Mouse (Mus musculus): ENCODE measurements around the gene Tmeff2.

Gene Tmeff2

DNA sequence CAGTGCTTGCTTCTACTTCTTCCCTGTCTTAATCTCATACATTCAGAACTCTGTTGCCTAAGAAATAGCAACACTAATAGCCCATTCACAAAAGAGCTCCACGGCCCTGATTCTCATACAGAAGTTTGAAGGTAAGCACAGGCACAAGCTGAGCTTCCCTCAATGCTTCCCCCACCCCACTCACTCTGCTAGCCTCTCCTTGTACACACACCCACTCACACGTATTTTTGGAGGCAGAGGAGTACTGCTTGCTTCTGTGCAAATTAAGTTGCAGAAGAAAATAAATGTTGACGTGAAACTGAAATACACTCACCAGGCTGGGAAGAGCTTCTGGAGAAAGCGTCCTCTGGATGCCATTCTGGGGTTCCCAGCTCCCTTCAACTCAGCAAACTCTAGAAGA lies 80.1 kb downstream of the Tmeff2 start:
- no peak for DNase-seq (ENCODE audit: low spot score)

DNA sequence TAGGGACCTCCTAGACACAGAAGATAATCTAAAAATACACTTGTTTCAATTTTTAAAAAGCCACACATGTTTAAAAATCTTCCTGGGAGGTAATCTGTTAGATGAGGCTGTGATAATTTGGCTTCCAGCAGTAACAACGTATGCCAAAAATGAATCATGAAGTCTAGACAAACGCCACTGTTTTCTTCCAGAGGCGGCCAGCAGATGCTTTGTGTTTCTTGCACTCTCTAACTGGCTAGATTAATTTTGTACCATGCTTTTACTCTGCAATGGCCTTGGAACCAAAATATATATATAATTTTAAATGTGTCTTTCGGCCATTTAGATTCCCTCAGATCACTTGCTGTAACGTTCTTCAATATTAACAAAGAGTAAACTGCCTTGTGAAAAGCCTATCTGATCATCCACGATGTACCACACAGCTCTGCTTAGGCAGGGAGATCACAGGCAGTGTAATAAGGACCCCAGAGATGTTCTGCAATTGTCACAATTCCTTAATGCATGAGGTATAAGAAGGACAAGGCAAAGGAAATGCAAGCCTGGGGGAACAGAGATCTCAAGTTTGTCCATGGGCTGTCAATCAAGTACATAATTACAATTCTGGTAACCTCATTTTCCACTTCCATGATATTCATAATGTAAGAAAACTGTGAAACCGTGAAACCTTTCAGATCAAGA lies 80.8 kb downstream of the Tmeff2 start:
- DNase-seq (ENCODE audit: low spot score), result no peak

DNA sequence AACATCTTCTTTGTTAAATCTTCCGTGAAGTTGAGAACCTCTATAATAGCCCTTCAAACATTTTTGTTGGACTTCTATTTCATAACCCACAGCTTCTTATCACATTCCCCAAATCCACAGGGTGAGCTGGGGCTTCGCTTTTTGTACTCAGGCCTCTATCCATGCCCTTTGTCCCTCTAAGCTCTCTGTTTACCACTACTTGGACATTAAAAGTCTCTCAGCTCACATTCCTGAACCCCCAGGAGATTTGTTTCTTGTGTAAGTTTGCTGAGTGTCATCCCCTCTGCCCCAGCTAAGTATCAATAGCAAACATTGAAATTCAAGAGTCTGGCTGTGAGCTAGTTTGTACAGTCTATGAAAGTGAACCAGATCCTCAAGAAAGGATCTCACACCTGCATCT lies 90.2 kb downstream of the Tmeff2 start:
- DNase-seq (ENCODE audit: low spot score), result no peak

DNA sequence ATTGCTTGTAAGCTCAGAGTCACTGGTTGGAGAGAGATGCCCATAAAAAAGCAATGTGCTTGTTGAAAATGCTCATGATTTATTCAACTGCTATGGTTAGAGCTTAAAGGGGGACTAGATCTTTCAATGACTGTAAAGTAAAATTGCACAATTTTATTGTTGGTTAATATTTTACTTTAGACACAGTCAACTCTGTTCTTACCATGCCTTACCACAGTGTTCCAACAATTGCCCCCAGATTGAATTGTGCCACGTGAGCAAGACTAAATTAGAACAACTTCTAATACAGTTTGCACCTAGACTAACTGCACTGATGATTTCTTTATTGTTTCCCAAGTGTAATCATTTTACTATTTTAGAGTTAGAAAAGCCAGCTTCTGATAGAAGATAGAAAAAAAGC lies 94.1 kb downstream of the Tmeff2 start:
- DNase-seq (ENCODE audit: low spot score), result no peak

DNA sequence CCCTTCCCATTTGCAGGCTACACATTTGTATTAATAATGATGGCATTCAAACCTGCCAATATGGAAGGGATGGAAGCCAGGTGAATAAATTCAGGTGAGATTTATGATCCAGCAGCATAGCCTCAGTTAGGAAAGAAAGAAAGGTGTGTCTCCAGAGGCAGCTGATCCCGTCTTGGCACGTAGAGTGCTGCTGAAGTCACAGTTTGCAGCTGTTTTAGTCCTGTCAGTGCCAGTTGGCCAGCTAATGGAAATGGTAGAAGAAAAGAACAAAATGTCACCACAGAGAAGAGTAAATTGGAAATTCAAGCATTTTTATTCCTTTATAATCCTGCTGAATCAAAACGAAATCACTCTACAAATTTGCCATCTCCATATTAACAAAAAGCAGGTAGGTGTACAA lies 99.3 kb downstream of the Tmeff2 start:
- no peak for DNase-seq (ENCODE audit: low spot score)

DNA sequence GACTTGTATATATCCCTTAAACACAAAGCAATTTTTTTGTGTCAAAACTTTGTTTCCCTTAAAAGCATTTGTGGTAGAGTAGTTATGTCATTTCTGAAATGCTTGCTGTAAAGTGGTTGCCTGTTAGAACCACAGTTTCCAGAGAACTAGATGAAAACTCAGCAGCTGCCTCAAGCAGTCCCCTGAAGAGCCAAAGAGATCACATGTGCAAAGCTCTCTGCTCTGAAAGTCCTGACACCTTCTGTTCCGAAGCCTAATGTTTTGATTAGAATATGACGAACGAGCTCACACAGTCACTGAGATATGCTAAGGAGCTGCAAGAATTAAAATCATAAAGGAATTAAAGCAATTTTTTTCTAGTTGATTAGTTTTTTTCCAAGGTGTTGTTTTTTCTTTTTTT lies 107.9 kb downstream of the Tmeff2 start:
- DNase-seq (ENCODE audit: low spot score), result no peak

DNA sequence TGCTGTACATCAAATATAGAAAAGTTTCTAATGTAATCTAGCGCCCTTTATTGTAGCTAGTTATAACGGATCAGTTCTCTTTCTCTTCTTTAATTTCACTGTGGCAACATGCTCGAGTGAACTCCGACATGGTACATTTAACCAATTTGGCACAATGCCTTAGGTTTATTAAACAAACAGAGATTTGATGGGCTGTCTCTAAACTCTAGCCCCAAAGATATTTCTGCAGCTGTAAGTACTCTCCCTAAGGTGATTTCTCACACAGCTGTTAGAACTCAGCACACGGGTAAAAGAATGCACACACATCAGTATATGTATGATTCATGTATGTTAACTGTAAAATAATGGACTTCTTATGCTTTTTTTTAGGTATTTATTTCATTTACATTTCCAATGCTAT lies 139.8 kb downstream of the Tmeff2 start:
- no peak for DNase-seq (ENCODE audit: low spot score)

DNA sequence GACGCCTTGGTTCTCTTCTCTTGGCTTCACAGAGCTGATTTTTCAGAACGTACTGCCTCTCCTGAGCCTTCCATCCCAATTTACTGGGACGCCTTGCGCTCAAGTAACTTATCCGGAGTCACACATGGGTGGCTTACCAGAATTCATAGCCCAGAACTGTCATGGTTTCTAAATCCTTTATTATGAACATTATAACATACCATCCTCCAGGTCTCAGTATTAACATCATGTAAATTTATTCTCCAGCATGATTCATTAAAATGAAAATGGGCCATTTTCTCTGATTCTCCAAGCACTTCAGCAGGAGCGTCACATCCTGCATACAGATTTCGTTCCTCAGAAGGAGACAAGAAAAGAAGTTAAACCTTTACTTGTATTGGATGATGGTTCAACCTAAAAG lies 144.4 kb downstream of the Tmeff2 start:
- DNase-seq (ENCODE audit: low spot score), result no peak

DNA sequence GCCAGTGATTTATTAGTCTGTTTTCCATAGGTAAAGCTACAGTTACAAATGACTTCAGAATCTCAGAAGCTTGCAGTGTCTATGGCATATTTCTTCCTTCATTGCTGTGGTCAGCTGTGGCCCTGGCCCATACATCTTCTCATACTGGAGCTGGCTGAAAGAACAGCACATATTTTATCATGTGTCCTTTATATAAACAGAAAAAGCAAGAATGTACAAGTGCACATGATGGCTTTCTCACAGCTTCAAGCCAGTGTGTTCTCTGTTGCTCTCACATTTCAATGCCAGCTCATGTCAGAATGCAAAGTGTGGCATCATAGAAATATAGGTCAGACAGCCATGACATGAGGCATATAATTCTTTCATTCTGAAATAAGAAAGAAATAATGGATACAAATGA lies 164.1 kb downstream of the Tmeff2 start:
- no peak for DNase-seq (ENCODE audit: low spot score)

DNA sequence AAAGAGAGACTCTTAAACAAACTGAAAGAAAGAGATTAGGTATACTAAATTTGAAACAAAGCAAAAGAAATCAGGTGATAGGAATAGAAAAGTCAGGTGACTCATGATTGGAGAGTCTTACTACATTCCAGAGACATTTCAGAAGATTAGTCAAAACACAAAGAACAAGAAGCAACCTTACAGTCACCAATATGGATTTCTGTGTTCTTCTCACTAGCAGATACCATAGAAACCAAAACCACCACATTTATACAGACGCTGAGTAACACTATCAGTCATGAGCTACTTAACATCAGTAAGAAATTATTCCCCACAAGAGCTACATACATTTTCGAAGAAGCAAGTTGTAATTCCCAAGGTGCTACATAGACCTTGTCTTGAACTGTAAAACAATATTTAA lies 165.2 kb downstream of the Tmeff2 start:
- DNase-seq (ENCODE audit: low spot score), result no peak

DNA sequence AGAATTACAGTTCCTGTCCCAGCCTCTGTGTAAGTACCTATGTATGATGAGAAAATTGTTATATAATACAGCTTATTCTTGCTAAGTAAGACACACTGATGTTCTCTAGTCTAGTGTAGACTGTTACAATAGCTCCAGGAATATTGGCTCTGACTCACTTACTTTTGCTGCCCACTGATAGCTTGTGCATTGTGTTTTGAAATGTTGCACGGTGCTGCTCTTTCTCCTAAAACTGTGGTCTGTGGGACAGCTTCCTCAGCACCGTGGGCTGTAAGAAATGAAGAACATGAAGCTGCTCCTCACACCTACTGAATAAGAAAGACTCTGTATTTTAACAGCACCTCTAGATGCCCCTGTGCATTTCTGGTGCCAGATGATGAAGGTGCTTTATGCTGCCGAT lies 168.4 kb downstream of the Tmeff2 start:
- no peak for DNase-seq (ENCODE audit: low spot score)

DNA sequence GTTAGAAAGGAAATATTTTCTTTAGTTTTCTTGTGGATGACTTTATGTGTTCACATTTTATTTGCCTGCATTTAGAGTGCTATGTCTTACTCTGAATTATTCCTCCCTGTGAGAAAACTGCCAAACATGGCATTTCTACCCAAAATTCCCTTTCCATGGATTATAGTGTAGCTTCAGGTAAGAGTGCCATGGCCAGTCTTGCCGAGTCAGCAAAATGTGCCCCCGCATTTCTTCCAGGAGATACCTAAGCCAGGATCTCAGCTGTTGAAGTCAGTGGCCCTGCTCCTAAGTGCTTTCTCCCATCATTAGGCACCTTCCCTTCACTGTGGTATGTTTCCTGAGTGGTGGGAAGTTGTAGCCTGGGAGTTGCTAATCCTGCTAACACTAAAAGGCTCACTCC lies 168.8 kb downstream of the Tmeff2 start:
- no peak for DNase-seq (ENCODE audit: low spot score)

DNA sequence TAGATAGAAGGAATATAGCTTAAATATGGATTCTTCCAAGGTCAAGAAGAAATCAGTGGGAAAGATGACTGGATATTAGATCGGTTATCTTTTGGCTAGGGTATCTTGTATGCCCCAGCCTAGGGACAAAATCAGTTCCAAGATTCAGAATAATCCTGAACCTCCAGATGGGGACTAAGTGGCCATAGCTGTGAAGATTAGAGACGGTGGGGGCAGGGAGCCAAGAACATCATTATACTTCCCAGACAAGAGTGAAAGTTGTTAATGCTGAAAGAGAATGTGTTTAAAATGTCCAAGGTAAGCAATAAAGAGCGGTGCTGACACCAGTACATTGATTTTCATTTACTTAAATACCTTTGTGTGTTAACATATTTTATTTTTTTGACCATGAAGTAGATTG lies 173.6 kb downstream of the Tmeff2 start:
- DNase-seq (ENCODE audit: low spot score), result no peak

DNA sequence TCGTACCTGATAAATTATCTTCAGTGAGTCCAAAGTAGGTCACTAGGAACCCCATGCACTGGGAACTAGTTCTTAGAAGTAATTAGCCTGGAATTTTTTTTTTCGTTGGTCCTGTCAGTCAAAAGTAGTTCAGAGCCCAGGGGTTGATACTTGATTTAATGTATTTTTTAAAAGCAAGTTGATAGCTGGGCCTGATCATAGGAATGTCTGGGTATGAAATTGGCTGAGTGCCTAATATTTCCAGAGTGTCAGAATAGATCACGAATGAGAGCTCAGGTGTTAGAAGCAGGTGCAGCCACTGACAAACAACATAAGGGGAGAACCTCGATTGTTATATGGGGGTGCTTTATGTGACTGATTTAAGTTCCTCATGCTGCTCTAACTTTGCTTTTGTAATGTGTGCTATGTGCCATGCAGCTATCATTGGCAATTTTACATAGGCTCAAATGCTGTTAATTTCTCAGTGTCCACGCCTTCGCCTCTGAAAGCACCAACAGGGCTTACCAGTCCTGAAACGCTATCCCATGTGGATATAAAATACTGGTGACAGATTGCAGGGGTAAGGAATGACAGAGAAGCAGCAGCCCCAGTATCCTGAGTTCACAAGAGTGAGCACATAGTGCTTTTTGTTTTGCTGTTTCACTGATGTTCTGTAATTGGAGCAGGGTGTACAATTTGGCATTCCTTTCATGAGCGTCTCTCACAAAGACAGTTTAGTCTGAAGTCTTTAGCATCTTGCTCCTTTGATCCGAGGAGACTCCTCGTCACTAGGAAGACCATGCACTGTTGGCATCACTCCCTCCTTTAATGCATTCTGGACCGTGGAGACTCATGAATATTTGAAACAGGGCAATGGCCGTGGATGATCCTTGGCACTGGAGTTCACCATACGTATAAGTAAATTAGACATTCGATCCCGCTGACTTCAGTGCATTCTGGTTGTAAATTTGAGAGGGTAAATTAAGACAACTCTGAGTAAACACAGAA lies 175.6 kb downstream of the Tmeff2 start:
- DNase-seq (ENCODE audit: low spot score), result no peak

DNA sequence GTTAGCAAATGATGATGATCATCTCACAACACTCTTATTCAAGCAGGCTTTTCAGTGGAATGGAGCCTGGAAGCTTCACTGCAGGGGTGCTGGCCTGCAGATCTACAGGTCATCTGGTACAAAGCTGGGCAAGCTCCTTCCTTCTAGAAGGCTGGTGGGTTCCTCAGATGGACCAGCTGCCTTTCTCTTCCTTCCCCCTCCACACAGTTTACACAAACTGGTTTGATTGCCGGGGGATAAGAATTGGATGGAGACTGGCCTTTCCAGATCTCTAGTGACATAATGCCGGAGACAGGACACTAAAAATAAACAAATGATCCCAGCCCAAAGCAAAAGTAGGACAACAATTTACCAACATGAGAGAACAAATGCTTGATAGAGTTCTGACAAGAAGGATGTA lies 188.5 kb downstream of the Tmeff2 start:
- no peak for DNase-seq (ENCODE audit: low spot score)

DNA sequence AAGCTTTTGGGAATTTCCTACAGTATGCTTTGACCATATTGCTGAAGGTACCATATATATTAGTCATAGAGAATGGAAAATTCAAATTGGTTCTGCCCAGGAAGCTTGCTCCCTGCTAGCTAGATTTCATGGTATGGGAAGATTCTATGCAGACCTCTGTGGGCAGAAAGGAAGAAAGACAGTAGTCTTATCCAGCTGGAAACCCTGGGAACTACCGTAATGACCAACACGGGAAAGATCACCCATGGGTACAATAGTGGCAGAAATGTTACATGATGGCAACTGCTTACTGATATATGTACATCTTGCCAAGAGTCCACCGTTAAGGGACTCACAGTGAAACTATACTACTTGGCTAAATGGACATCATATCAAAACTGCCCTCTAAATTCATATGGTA lies 189.4 kb downstream of the Tmeff2 start:
- no peak for DNase-seq (ENCODE audit: low spot score)

DNA sequence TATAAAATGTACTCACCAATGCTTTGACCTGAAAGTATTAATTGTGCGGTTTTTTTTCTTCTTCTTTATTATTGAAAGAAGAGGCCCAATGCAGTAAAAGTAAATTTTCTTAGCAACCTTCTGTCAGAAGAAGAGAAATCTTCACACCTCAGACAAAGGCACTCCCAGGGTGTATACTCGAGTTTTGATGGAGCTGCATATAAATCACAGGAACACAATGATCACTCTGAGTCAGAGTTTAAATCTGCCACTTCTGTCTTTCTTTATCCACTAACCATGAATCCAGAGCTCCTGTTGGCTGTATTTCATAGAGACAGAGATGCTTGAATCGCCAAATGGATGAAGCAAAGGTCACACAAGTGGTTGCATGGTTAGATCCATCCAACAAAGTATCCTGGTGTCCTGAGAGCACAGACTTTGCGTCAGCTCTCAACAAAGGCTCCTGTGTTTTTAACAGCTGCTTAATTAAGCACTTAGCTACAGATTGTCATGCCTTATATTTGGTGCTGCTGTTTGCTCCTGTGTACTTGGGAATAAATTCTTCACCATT lies 189.8 kb downstream of the Tmeff2 start:
- DNase-seq (ENCODE audit: low spot score), result no peak

DNA sequence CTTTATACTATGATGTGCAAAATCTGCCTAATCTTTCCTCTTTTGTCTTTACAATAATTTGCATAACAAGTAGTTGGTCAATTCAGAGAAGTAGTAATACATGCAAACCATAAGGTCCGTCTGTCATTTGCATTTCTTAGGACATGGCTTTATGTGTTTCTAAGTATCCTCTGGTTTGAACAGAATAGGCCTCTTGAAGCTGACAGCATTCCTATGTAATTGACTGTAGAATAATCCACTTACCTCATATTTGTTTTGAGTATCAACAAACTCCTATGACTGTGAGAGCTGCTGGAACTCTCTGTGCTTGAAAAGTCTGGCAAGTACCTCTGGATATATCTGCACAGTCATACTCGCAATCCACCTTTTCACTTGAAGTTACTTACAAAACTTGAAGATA lies 194.3 kb downstream of the Tmeff2 start:
- no peak for DNase-seq (ENCODE audit: low spot score)

DNA sequence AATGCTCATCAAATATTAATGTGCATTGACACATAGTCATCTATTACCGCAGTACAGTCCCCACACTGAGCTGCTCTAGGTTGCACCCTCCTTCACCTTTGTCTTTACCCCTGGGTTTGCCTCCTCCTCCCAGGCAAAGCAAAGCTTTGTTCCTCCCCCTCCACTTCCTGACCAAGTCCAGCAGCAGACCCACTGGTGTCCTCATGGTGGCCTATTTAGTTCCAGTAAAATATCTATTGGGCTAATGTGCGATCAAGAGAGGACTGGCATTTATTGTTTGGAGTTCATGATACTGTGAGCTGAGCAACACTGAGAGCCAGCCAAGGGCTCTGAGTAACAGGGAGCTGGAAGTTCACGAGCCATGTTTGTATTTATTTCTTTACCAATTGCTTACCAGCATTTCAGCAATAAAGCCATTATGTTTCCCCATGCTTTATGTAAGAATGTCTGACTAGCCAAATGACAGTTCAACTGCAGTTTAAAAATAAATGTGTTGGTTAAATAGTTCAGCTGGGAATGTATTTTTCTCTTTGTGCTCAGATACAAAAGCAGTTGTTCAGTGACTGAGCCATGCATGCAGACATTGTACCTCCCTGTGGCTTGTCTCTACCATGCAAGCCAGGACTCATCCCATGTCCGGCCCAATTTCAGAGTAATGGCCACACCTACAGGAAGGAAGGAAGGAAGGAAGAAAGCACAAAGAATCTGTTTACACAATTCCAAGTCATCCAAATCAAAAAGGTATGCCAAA lies 196.6 kb downstream of the Tmeff2 start:
- no peak for DNase-seq (ENCODE audit: low spot score)

DNA sequence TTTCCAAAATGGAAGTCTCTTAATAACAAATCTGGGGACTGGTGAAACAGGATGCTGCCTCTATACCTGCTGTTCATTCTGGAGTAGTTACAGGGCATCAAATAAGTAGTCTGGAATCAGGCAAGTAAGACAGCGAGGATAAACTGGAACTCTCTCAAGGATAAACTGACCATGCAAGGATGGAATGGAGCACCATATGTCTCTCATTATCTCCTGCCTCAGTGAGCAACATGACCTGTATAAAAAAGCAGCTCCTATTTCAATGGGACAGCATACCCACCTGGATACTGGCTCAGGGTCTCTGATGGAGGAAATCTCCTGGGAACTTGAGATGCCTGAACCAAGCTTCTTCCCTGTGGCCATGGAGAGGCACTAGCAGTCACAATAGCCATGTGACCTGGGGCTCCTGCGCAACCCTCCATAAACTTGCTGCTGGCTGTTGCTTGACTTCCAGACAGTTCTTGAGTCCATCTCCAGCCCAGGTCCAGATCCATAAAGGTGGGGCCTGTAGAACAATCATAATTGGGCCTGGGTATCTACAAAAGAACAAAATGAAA lies 200.7 kb downstream of the Tmeff2 start:
- no peak for DNase-seq (ENCODE audit: low spot score)

DNA sequence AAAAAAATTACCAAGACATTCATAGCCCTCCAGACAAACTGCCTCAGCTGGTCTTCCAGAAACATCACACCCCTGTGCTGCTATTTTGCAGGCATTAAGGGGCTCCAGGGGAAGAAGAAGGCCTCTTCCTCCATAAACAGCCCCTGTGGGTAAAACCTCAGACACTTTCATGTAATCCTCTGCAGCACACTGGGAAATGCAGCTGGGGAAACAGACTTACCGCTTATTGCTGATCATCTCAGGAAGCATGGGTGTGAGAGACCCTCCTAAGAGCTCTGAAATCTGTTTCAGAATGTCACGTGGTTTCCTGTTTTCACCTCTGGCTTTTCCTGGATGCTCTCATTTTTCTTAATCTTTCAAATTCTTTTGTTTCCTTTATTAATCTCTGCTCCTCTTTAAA lies 204.3 kb downstream of the Tmeff2 start:
- DNase-seq (ENCODE audit: low spot score), result no peak

DNA sequence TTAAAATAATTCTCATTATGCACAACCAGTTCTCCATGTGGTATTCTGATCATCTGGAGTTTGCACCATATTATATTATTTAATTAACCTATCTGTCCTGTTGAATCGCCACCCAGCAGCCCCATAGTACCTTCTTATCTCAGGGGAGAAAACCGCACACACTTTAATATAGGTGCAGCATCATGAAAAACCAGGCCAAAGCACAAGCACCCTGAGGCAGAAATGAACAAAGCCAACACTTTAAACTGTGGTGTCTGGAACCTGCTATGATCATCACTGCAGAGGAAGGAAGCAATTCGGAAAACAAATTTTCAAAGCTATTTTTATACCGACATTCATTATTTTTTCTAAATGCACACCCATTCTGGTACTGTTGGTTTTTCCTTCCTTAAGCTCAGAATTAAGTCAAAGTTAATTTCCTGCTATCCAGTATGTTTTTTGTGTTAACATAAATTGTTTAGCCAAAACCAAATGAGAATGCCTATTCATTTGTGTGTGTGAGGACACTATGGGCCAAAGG lies 206.0 kb downstream of the Tmeff2 start:
- DNase-seq (ENCODE audit: low spot score), result no peak
